Mouse (Mus musculus) bone marrow macrophage, adult 2 months (primary cell): ENCODE results near the gene Pspn. TPM values are rescaled to one million over a fixed set of nuclear protein-coding genes. Genes with fewer than 3 reads are reported as not detected.

Source experiments
- H3K27ac ChIP-seq: 2 replicates; pipeline ENCODE4 v1.5.1; 2012; ENCODE audit warnings: low read depth, low read length; ENCODE audit not compliant: insufficient read depth
- H3K4me1 ChIP-seq: 2 replicates; pipeline ENCODE4 v1.6.1; 2012; ENCODE audit warnings: low read length; ENCODE audit not compliant: control insufficient read depth, insufficient read depth
- H3K4me3 ChIP-seq: 2 replicates; pipeline ENCODE4 v1.5.1; 2012; ENCODE audit warnings: mild to moderate bottlenecking, low read length, moderate library complexity; ENCODE audit not compliant: insufficient read depth
- CTCF ChIP-seq: IDR thresholded peaks from 2 replicates; pipeline ENCODE4 v1.5.1; 2012; ENCODE audit warnings: low read depth, mild to moderate bottlenecking, low read length, moderate library complexity
- POLR2A ChIP-seq: IDR thresholded peaks from 2 replicates; pipeline ENCODE4 v1.6.1; 2012; ENCODE audit warnings: mild to moderate bottlenecking, low read depth, low read length, borderline replicate concordance
- polyA plus RNA-seq: library from polyadenylated mRNA; stranded (reverse); fragments of >200 nt; gene quantifications from 2 replicates; pipeline ENCODE4 v1.2.4, GENCODE M21; 2012; ENCODE audit not compliant: missing spikeins, insufficient read depth, insufficient read length

Gene Pspn
- polyA plus RNA-seq, 1 experiment, result not detected

- TF ChIP-seq POLR2A (no peak), CTCF (no peak)
- peaks cover 10% of the 10 kb centered on the region; the same call in 1 of the 2 replicates for H3K4me1 ChIP-seq
- no peak overlapping the region for H3K4me3 ChIP-seq
- H3K27ac ChIP-seq, result no peak overlapping the region
Observed at GRCm38 (mm10) chr17:57020960-57021359, 21.1 kb upstream of the Pspn start.

- Histone ChIP-seq H3K27ac (no peak overlapping the region), H3K4me3 (no peak overlapping the region), H3K4me1 (peaks cover 10% of the 10 kb centered on the region; the same call in 1 of the 2 replicates)
- TF ChIP-seq POLR2A (no peak), CTCF (no peak)
Observed at GRCm38 (mm10) chr17:57019693-57020092, 19.9 kb upstream of the Pspn start.

- TF ChIP-seq POLR2A, result no peak
- no peak for TF ChIP-seq CTCF
- H3K27ac ChIP-seq, result no peak overlapping the region
- peaks cover 15% of the 10 kb centered on the region for H3K4me1 ChIP-seq
- H3K4me3 ChIP-seq, result peak overlapping the region; percentile 82
Observed at GRCm38 (mm10) chr17:57012245-57012795, 12.5 kb upstream of the Pspn start.

GRCm38 (mm10) chr17:57011236-57012141, 11.7 kb upstream of the Pspn start, which contains the start of the genes Gtf2f1 and Gm17949:
Gene Gtf2f1, minus strand, starts transcription at chr17:57011288.
Gene Gm17949, plus strand, starts transcription at chr17:57011469.
- TF ChIP-seq POLR2A, result 0 out of 2 replicates have a peak, but pooled peaks have one; percentile 70
- TF ChIP-seq CTCF, result no peak
- Histone ChIP-seq H3K4me1 (peaks cover 13% of the 10 kb centered on the region), H3K4me3 (peak within 1 kb of the TSS; percentile 82), H3K27ac (peak within 1 kb of the TSS; percentile 66)

GRCm38 (mm10) chr17:57010911-57011235, 11.1 kb upstream of the Pspn start:
- H3K27ac ChIP-seq, result peak overlapping the region; percentile 66
- TF ChIP-seq CTCF, result no peak
- TF ChIP-seq POLR2A, result no peak
- H3K4me1 ChIP-seq, result peaks cover 10% of the 10 kb centered on the region

GRCm38 (mm10) chr17:57007137-57007905, 7.5 kb upstream of the Pspn start:
- peaks cover 10% of the 10 kb centered on the region for H3K4me1 ChIP-seq

More at GRCm38 (mm10) chr17:57010911-57011235, 11.1 kb upstream of the Pspn start:
- H3K4me3 ChIP-seq, result peak overlapping the region; percentile 79

GRCm38 (mm10) chr17:57003994-57004393, 4.2 kb upstream of the Pspn start:
- H3K27ac ChIP-seq, result no peak overlapping the region
- no peak overlapping the region for H3K4me3 ChIP-seq
- TF ChIP-seq POLR2A (no peak), CTCF (no peak)
- no peaks in the 10 kb centered on the region for H3K4me1 ChIP-seq

More at GRCm38 (mm10) chr17:57007137-57007905, 7.5 kb upstream of the Pspn start:
- TF ChIP-seq CTCF, result no peak
- TF ChIP-seq POLR2A, result no peak
- Histone ChIP-seq H3K4me3 (no peak overlapping the region), H3K27ac (no peak overlapping the region)

- no peak for TF ChIP-seq CTCF
- TF ChIP-seq POLR2A, result no peak
- H3K4me1 ChIP-seq, result no peaks in the 10 kb centered on the region; the same call in 1 of the 2 replicates
- H3K27ac ChIP-seq, result no peak overlapping the region
- no peak overlapping the region for H3K4me3 ChIP-seq
Observed at GRCm38 (mm10) chr17:57001228-57001627, 1.4 kb upstream of the Pspn start.

- H3K4me3 ChIP-seq, result no peak overlapping the region
- H3K4me1 ChIP-seq, result no peaks in the 10 kb centered on the region; the same call in 1 of the 2 replicates
- H3K27ac ChIP-seq, result no peak overlapping the region
- TF ChIP-seq CTCF, result no peak
- no peak for TF ChIP-seq POLR2A
Observed at GRCm38 (mm10) chr17:56999414-56999813, 404 bp downstream of the Pspn start.
